Mouse (Mus musculus) midbrain, embryonic 13.5 days (tissue): ENCODE results near the gene Osbpl10. TPM values are rescaled to one million over a fixed set of nuclear protein-coding genes. Genes with fewer than 3 reads are reported as not detected.
A peak's percentile ranks its signal among the peaks of the same experiment; 100 is the strongest.

Source experiments
- ATAC-seq: fragments of 200-750 bp; cut with Nextera tagmentation; 2 replicates; pipeline ENCODE4 v1.8.0; 2017; ENCODE audit warnings: mild to moderate bottlenecking, moderate TSS enrichment, moderate library complexity
- H3K27ac ChIP-seq: fragments of 300-500 bp; sonication (generic); 2 replicates; pipeline ENCODE4 v1.5.1; 2015; ENCODE audit warnings: inconsistent platforms, mild to moderate bottlenecking, moderate library complexity
- H3K27me3 ChIP-seq: fragments of 300-500 bp; sonication (generic); 2 replicates; pipeline ENCODE4 v1.6.1; 2015; ENCODE audit warnings: mild to moderate bottlenecking, inconsistent platforms
- H3K36me3 ChIP-seq: fragments of 300-500 bp; sonication (generic); 2 replicates; pipeline ENCODE4 v1.6.1; 2015; ENCODE audit warnings: mild to moderate bottlenecking, inconsistent platforms
- H3K4me1 ChIP-seq: fragments of 300-500 bp; sonication (generic); replicated peaks from 2 replicates; pipeline ENCODE4 v1.6.1; 2015; ENCODE audit warnings: inconsistent platforms
- H3K4me2 ChIP-seq: fragments of 300-500 bp; sonication (generic); replicated peaks from 2 replicates; pipeline ENCODE4 v1.6.1; 2015; ENCODE audit warnings: moderate library complexity, mild to moderate bottlenecking, inconsistent platforms
- H3K4me3 ChIP-seq: fragments of 300-500 bp; sonication (generic); replicated peaks from 2 replicates; pipeline ENCODE4 v1.5.1; 2015; ENCODE audit warnings: mild to moderate bottlenecking, inconsistent platforms
- H3K9ac ChIP-seq: fragments of 300-500 bp; sonication (generic); replicated peaks from 2 replicates; pipeline ENCODE4 v1.6.1; 2015; ENCODE audit warnings: mild to moderate bottlenecking, inconsistent platforms
- H3K9me3 ChIP-seq: fragments of 300-500 bp; sonication (generic); 2 replicates; pipeline ENCODE4 v1.6.1; 2016; ENCODE audit warnings: mild to moderate bottlenecking, inconsistent platforms
- WGBS: fragments of 180-500 bp; shearing (Covaris S2); methylation state at CpG from one replicate; pipeline ENCODE4 v1.1.7; 2015; 5-methylcytosine and 5-hydroxymethylcytosine counted together
- polyA plus RNA-seq: library from polyadenylated mRNA; unstranded; fragments of >200 nt; fragmentation: Nextera tagmentation; extraction: Ambion mirVana; gene quantifications from 2 replicates; pipeline ENCODE4 v1.2.1, GENCODE M21; 2015

Osbpl10 gene
- polyA plus RNA-seq, 1 experiment from 2014 or later = 1.6 TPM

GRCm38 (mm10) chr9:115149011-115149756 is 170.8 kb downstream of the Osbpl10 start:
- Histone ChIP-seq H3K4me2 (no peak overlapping the region), H3K36me3 (no peaks in the 10 kb centered on the region)
- WGBS = 88% methylated on average over 18 of the region's 18 CpGs

GRCm38 (mm10) chr9:115161591-115161990 is 183.2 kb downstream of the Osbpl10 start:
- no peaks in the 10 kb centered on the region for H3K9me3 ChIP-seq
- H3K4me1 ChIP-seq = no peaks in the 10 kb centered on the region
- no peaks in the 10 kb centered on the region for H3K36me3 ChIP-seq
- H3K27ac ChIP-seq = no peak overlapping the region
- 82% methylated on average over 5 of the region's 5 CpGs for WGBS
- no peaks in the 10 kb centered on the region for H3K27me3 ChIP-seq
- no peak for ATAC-seq
- no peak overlapping the region for H3K9ac ChIP-seq
- no peak overlapping the region for H3K4me3 ChIP-seq
- H3K4me2 ChIP-seq = no peak overlapping the region

More at GRCm38 (mm10) chr9:115149011-115149756, 170.8 kb downstream of the Osbpl10 start:
- Histone ChIP-seq H3K27me3 (no peaks in the 10 kb centered on the region), H3K9me3 (peaks cover 8% of the 10 kb centered on the region), H3K4me3 (no peak overlapping the region), H3K4me1 (no peaks in the 10 kb centered on the region), H3K9ac (no peak overlapping the region), H3K27ac (no peak overlapping the region)
- no peak for ATAC-seq

- ATAC-seq = peak; percentile 61
- no peaks in the 10 kb centered on the region for H3K27me3 ChIP-seq
- H3K9me3 ChIP-seq = no peaks in the 10 kb centered on the region
- no peaks in the 10 kb centered on the region for H3K4me1 ChIP-seq
- no peaks in the 10 kb centered on the region for H3K36me3 ChIP-seq
- no peak overlapping the region for H3K4me3 ChIP-seq
- no peak overlapping the region for H3K27ac ChIP-seq
- H3K9ac ChIP-seq = no peak overlapping the region
- no peak overlapping the region for H3K4me2 ChIP-seq
- 59% methylated on average over 5 of the region's 5 CpGs for WGBS
These were observed 184.7 kb downstream of the Osbpl10 start for GRCm38 (mm10) chr9:115163031-115163430.

- H3K27ac ChIP-seq = no peak overlapping the region
- H3K4me2 ChIP-seq = no peak overlapping the region
- H3K27me3 ChIP-seq = no peaks in the 10 kb centered on the region
- no peaks in the 10 kb centered on the region for H3K4me1 ChIP-seq
- 81% methylated on average over 8 of the region's 8 CpGs for WGBS
- no peak overlapping the region for H3K4me3 ChIP-seq
- no peaks in the 10 kb centered on the region for H3K36me3 ChIP-seq
- no peak overlapping the region for H3K9ac ChIP-seq
- H3K9me3 ChIP-seq = no peaks in the 10 kb centered on the region
- no peak for ATAC-seq
These were observed 185.3 kb downstream of the Osbpl10 start for GRCm38 (mm10) chr9:115163693-115164092.

- H3K27me3 ChIP-seq = no peaks in the 10 kb centered on the region
- no peak for ATAC-seq
- H3K36me3 ChIP-seq = no peaks in the 10 kb centered on the region
- no peak overlapping the region for H3K4me3 ChIP-seq
- no peaks in the 10 kb centered on the region for H3K4me1 ChIP-seq
- H3K4me2 ChIP-seq = no peak overlapping the region
- H3K27ac ChIP-seq = no peak overlapping the region
- no peaks in the 10 kb centered on the region for H3K9me3 ChIP-seq
- WGBS = 78% methylated on average over 7 of the region's 7 CpGs
- H3K9ac ChIP-seq = no peak overlapping the region
These were observed 186.0 kb downstream of the Osbpl10 start for GRCm38 (mm10) chr9:115164351-115164750.

- Histone ChIP-seq H3K4me1 (no peaks in the 10 kb centered on the region), H3K4me3 (no peak overlapping the region), H3K27ac (no peak overlapping the region), H3K27me3 (no peaks in the 10 kb centered on the region), H3K36me3 (no peaks in the 10 kb centered on the region), H3K9ac (no peak overlapping the region), H3K9me3 (no peaks in the 10 kb centered on the region), H3K4me2 (no peak overlapping the region)
- 87% methylated on average over 8 of the region's 8 CpGs for WGBS
- ATAC-seq = no peak
These were observed 187.6 kb downstream of the Osbpl10 start for GRCm38 (mm10) chr9:115165996-115166395.

- H3K9me3 ChIP-seq = no peaks in the 10 kb centered on the region
- H3K27ac ChIP-seq = no peak overlapping the region
- H3K36me3 ChIP-seq = no peaks in the 10 kb centered on the region
- no peak overlapping the region for H3K9ac ChIP-seq
- no peaks in the 10 kb centered on the region for H3K4me1 ChIP-seq
- H3K27me3 ChIP-seq = no peaks in the 10 kb centered on the region
- 93% methylated on average over 13 of the region's 13 CpGs for WGBS
- no peak for ATAC-seq
- no peak overlapping the region for H3K4me3 ChIP-seq
- H3K4me2 ChIP-seq = no peak overlapping the region
These were observed 191.2 kb downstream of the Osbpl10 start for GRCm38 (mm10) chr9:115169591-115169990.

GRCm38 (mm10) chr9:115172096-115172495 is 193.7 kb downstream of the Osbpl10 start:
- H3K27me3 ChIP-seq = no peaks in the 10 kb centered on the region
- H3K36me3 ChIP-seq = no peaks in the 10 kb centered on the region
- H3K27ac ChIP-seq = no peak overlapping the region
- H3K9ac ChIP-seq = no peak overlapping the region
- 92% methylated on average over 6 of the region's 6 CpGs for WGBS
- no peaks in the 10 kb centered on the region for H3K4me1 ChIP-seq
- ATAC-seq = no peak
- H3K9me3 ChIP-seq = no peaks in the 10 kb centered on the region
- no peak overlapping the region for H3K4me3 ChIP-seq
- H3K4me2 ChIP-seq = no peak overlapping the region

GRCm38 (mm10) chr9:115179154-115179553 is 200.8 kb downstream of the Osbpl10 start:
- H3K9me3 ChIP-seq = no peaks in the 10 kb centered on the region
- H3K4me3 ChIP-seq = no peak overlapping the region
- no peaks in the 10 kb centered on the region for H3K27me3 ChIP-seq
- ATAC-seq = no peak
- no peak overlapping the region for H3K27ac ChIP-seq
- no peak overlapping the region for H3K9ac ChIP-seq
- no peaks in the 10 kb centered on the region for H3K4me1 ChIP-seq
- WGBS = 86% methylated on average over 5 of the region's 5 CpGs
- H3K4me2 ChIP-seq = no peak overlapping the region
- H3K36me3 ChIP-seq = no peaks in the 10 kb centered on the region

GRCm38 (mm10) chr9:115179935-115180334 is 201.6 kb downstream of the Osbpl10 start:
- H3K4me1 ChIP-seq = no peaks in the 10 kb centered on the region
- no peak overlapping the region for H3K9ac ChIP-seq
- 60% methylated on average over 8 of the region's 8 CpGs for WGBS
- no peaks in the 10 kb centered on the region for H3K9me3 ChIP-seq
- no peaks in the 10 kb centered on the region for H3K27me3 ChIP-seq
- H3K27ac ChIP-seq = no peak overlapping the region
- ATAC-seq = 0 out of 2 replicates have a peak, but pooled peaks have one; percentile 40
- no peak overlapping the region for H3K4me2 ChIP-seq
- H3K36me3 ChIP-seq = no peaks in the 10 kb centered on the region
- no peak overlapping the region for H3K4me3 ChIP-seq

- no peak overlapping the region for H3K4me2 ChIP-seq
- no peak overlapping the region for H3K27ac ChIP-seq
- no peaks in the 10 kb centered on the region for H3K4me1 ChIP-seq
- H3K9ac ChIP-seq = no peak overlapping the region
- ATAC-seq = no peak
- 86% methylated on average over 11 of the region's 11 CpGs for WGBS
- no peaks in the 10 kb centered on the region for H3K27me3 ChIP-seq
- no peak overlapping the region for H3K4me3 ChIP-seq
- no peaks in the 10 kb centered on the region for H3K36me3 ChIP-seq
- H3K9me3 ChIP-seq = no peaks in the 10 kb centered on the region
These were observed 208.0 kb downstream of the Osbpl10 start for GRCm38 (mm10) chr9:115186402-115186801.

GRCm38 (mm10) chr9:115190376-115190942 is 212.1 kb downstream of the Osbpl10 start:
- no peak for ATAC-seq
- Histone ChIP-seq H3K9me3 (no peaks in the 10 kb centered on the region), H3K4me3 (no peak overlapping the region), H3K4me1 (no peaks in the 10 kb centered on the region), H3K36me3 (no peaks in the 10 kb centered on the region), H3K27me3 (no peaks in the 10 kb centered on the region), H3K4me2 (no peak overlapping the region), H3K27ac (no peak overlapping the region), H3K9ac (no peak overlapping the region)
- WGBS = 86% methylated on average over 9 of the region's 9 CpGs
